Mouse (Mus musculus): ENCODE data around the gene Ltv1. TPM values are rescaled to one million over a fixed set of nuclear protein-coding genes. Genes with fewer than 3 reads are reported as not detected.

Ltv1 gene
- polyA plus RNA-seq, 1 experiment from 2014 or later, result 69.2 TPM

DNA sequence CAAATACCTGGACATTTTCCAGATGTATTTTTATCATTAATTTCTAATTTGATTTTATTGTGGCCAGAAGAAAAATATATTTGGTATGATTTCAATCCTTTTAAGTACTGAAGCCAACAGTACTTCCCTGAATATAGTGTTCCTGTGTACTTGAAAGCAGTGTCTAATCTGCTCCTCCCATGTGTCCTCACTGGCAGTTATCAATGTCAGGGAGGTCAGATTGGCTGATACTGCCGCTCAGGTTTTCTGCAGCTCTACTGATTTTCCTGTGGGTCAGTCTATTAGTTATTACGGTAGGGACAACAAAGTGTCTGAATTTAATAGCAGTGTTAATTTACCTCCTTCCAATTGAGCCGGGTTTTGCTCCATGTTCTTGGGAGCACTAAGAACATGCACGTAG is 30.9 kb downstream of the Ltv1 start:
- 79% methylated on average over 4 of the region's 4 CpGs for WGBS
- H3K4me1 ChIP-seq, result no peaks in the 10 kb centered on the region
- H3K36me3 ChIP-seq, result no peaks in the 10 kb centered on the region
- H3K4me3 ChIP-seq (replicated peaks), result no peak overlapping the region
- no peaks in the 10 kb centered on the region for H3K27me3 ChIP-seq
- no peak overlapping the region for H3K9ac ChIP-seq
- ATAC-seq (ENCODE audit: insufficient number of reproducible peaks, low FRiP score, low TSS enrichment, low read depth), result no peak
- no peak overlapping the region for H3K27ac ChIP-seq (replicated peaks)
- H3K4me2 ChIP-seq (replicated peaks), result no peak overlapping the region
- 0 out of 2 replicates have a peak, but pooled peaks cover 3% of the 10 kb centered on the region for H3K9me3 ChIP-seq (replicated peaks)

DNA sequence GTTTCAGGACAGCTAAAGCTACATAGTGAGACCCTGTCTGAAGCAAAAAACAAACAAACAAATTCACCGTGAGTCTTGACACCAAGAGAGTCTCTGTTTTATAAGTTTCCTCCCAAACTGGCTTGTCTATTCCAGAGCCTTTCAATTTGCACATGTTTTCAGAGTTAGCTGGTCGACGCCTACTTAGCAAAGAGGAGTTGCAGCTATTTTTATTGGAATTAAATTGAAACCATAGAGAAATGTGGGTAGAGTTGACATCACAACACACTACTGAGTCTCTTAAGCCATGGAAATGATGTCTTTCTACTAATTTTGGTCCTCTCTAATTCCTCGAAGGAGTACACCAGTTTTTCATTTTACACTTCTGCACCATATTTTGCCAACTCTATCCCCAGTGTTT is 32.1 kb downstream of the Ltv1 start:
- WGBS, result 58% methylated on average over 4 of the region's 4 CpGs
- ATAC-seq (ENCODE audit: insufficient number of reproducible peaks, low FRiP score, low TSS enrichment, low read depth), result no peak
- H3K9me3 ChIP-seq (replicated peaks), result 0 out of 2 replicates have a peak, but pooled peaks cover 3% of the 10 kb centered on the region
- no peak overlapping the region for H3K4me3 ChIP-seq (replicated peaks)
- no peaks in the 10 kb centered on the region for H3K36me3 ChIP-seq
- no peaks in the 10 kb centered on the region for H3K27me3 ChIP-seq
- H3K4me2 ChIP-seq (replicated peaks), result no peak overlapping the region
- no peak overlapping the region for H3K27ac ChIP-seq (replicated peaks)
- no peaks in the 10 kb centered on the region for H3K4me1 ChIP-seq
- no peak overlapping the region for H3K9ac ChIP-seq

DNA sequence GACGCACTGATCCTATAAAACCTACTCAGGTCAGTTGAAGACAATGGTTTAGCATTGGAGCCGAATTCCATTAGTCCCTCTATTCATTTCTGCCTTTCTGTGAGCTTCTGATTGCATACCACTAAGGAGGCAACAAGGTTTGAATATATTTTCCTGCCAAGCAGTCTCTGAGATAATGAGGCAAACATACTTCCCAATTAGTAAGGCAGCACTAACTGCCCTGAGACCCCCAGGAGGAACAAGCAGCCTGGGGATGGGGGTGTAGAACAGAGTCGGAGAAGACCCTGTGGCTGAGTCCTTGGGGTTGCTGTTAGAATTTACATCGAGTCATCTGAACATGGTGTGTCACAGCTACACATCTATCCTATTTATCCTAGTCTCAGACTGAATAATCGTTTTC is 37.6 kb downstream of the Ltv1 start:
- no peak for ATAC-seq (ENCODE audit: insufficient number of reproducible peaks, low FRiP score, low TSS enrichment, low read depth)
- no peak overlapping the region for H3K4me3 ChIP-seq (replicated peaks)
- H3K4me2 ChIP-seq (replicated peaks), result no peak overlapping the region
- H3K9ac ChIP-seq, result no peak overlapping the region
- H3K4me1 ChIP-seq, result peaks cover 10% of the 10 kb centered on the region
- H3K36me3 ChIP-seq, result no peaks in the 10 kb centered on the region
- H3K27ac ChIP-seq (replicated peaks), result no peak overlapping the region
- 83% methylated on average over 5 of the region's 5 CpGs for WGBS
- H3K9me3 ChIP-seq (replicated peaks), result 0 out of 2 replicates have a peak, but pooled peaks cover 3% of the 10 kb centered on the region
- H3K27me3 ChIP-seq, result no peaks in the 10 kb centered on the region

DNA sequence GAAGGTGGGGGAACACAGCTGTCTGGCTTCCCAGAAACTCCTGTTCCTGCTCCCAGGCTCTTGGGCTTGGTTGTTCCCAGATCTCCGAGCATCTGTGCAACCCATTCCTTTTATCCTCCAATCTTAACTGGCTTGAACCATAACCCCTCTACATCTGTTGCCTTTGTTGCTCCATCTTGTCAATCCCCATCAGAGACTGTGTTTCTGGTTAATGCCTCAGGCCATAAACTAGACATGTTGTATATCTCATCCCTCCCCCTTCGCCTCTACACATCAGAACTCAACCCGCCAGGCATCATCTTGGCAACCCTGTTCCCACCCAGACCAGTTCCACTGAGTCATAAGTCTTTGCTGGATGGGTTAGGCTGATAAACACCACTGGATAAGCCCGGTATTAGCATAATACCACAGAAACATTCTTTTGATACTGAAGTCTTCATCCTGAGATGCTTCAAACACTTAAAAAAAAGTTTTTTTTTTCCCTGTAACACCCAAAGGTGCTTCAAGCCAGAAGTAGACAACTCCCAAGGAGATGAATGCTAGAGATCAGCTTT is 40.1 kb downstream of the Ltv1 start:
- WGBS, result 71% methylated on average over 4 of the region's 4 CpGs
- Histone ChIP-seq H3K4me3 (replicated peaks) (no peak overlapping the region), H3K36me3 (no peaks in the 10 kb centered on the region), H3K27ac (replicated peaks) (no peak overlapping the region; the same call in 1 of the 2 replicates), H3K4me1 (peaks cover 10% of the 10 kb centered on the region), H3K27me3 (no peaks in the 10 kb centered on the region), H3K9ac (no peak overlapping the region), H3K9me3 (replicated peaks) (no peaks in the 10 kb centered on the region), H3K4me2 (replicated peaks) (no peak overlapping the region)
- no peak for ATAC-seq (ENCODE audit: insufficient number of reproducible peaks, low FRiP score, low TSS enrichment, low read depth)

DNA sequence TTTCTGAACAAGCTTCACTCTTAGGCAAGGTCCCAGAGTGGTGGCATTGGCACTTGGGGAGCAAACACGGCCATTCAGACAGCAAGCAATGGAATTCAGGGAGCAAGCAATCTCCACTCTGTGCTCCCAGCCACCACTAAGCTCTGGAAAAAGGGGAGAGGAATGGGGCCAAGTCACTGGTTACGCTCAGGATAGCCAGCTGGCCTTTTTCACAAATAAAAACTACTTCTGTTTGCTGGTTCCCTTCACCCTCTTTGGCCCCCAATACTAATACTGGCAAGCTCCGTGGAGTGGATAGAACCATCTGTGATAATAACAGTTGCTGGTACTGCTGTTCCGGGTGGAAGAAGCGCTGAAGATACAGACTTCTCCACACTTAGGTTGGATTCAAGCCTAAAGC is 41.6 kb downstream of the Ltv1 start:
- H3K4me2 ChIP-seq (replicated peaks), result no peak overlapping the region
- 69% methylated on average over 5 of the region's 5 CpGs for WGBS
- no peaks in the 10 kb centered on the region for H3K36me3 ChIP-seq
- no peaks in the 10 kb centered on the region for H3K9me3 ChIP-seq (replicated peaks)
- H3K4me1 ChIP-seq, result peaks cover 10% of the 10 kb centered on the region
- peak overlapping the region; percentile 58; the same call in 1 of the 2 replicates for H3K27ac ChIP-seq (replicated peaks)
- no peaks in the 10 kb centered on the region for H3K27me3 ChIP-seq
- ATAC-seq (ENCODE audit: insufficient number of reproducible peaks, low FRiP score, low TSS enrichment, low read depth), result no peak
- no peak overlapping the region for H3K4me3 ChIP-seq (replicated peaks)
- H3K9ac ChIP-seq, result no peak overlapping the region

DNA sequence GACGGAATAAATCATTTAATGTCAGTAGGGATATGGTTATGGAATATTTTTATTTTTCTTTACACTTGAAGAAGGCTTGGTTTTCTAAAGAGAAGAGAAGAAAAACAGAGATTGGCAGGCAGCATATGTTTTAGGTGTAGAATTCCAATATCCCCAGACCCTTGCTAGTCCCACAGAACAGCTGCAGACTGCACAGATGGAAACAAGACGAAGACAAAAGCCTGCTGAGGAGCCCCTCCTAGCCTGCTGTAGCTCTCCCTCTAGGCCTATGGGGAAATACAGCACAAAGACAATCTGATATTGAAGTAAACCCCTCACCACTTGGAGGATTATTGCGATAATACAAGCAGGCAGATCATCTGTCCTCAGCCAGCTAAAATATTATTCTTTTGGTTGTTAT is 42.5 kb downstream of the Ltv1 start:
- peak overlapping the region; percentile 58 for H3K27ac ChIP-seq (replicated peaks)
- peaks cover 10% of the 10 kb centered on the region for H3K4me1 ChIP-seq
- no peaks in the 10 kb centered on the region for H3K27me3 ChIP-seq
- no peak; the same call in 1 of the 2 replicates for ATAC-seq (ENCODE audit: insufficient number of reproducible peaks, low FRiP score, low TSS enrichment, low read depth)
- H3K4me3 ChIP-seq (replicated peaks), result no peak overlapping the region
- no peak overlapping the region for H3K4me2 ChIP-seq (replicated peaks)
- 49% methylated on average over 3 of the region's 3 CpGs for WGBS
- H3K9me3 ChIP-seq (replicated peaks), result no peaks in the 10 kb centered on the region
- H3K9ac ChIP-seq, result no peak overlapping the region
- H3K36me3 ChIP-seq, result no peaks in the 10 kb centered on the region

DNA sequence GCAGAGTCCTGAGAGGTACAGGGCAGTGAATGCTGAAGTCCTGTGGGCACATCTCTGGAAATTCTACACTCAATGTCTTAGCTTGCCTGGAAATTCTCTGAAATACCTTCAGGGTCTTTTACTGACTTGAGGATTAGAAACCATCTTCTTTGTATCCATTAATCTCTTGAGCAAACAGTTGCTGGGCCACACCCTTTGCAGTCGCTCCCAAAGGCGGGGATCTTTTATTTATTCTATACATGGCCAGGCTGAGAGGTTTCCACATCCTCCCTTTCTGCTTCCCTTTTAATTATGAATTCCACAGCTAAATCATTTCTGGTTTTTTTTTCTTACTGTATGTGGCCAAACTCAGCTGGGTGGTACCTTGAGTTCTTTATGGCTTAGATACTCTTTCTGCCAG is 52.5 kb downstream of the Ltv1 start:
- peaks cover 11% of the 10 kb centered on the region; the same call in 1 of the 2 replicates for H3K4me1 ChIP-seq
- no peak overlapping the region for H3K9ac ChIP-seq
- 41% methylated on average over 2 of the region's 2 CpGs for WGBS
- no peaks in the 10 kb centered on the region for H3K27me3 ChIP-seq
- ATAC-seq (ENCODE audit: insufficient number of reproducible peaks, low FRiP score, low TSS enrichment, low read depth), result no peak
- no peaks in the 10 kb centered on the region for H3K36me3 ChIP-seq
- H3K4me3 ChIP-seq (replicated peaks), result no peak overlapping the region
- peak overlapping the region; percentile 22; the same call in 1 of the 2 replicates for H3K27ac ChIP-seq (replicated peaks)
- H3K4me2 ChIP-seq (replicated peaks), result no peak overlapping the region
- H3K9me3 ChIP-seq (replicated peaks), result no peaks in the 10 kb centered on the region

DNA sequence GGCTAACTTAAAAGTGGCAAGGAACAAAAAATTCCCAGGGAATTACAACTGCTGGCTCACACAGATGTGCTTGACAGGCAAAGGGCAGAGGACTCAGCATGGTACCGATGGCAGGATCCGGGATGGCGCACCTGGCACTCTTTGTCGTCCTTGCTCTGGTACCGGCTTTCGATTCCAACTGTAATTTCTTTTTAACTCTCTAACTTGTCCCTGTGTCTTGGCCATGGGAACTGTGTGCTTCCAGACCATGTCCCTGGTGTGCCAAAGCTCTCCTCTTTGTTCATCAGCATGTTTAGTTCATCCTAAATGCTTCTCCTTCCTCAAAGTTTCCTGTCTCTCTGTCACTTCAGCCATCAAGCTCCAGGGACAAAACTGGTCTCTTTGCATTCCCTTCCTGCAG is 55.1 kb downstream of the Ltv1 start:
- H3K4me2 ChIP-seq (replicated peaks), result no peak overlapping the region
- H3K9ac ChIP-seq, result no peak overlapping the region
- no peak overlapping the region for H3K27ac ChIP-seq (replicated peaks)
- peaks cover 11% of the 10 kb centered on the region; the same call in 1 of the 2 replicates for H3K4me1 ChIP-seq
- no peaks in the 10 kb centered on the region for H3K36me3 ChIP-seq
- ATAC-seq (ENCODE audit: insufficient number of reproducible peaks, low FRiP score, low TSS enrichment, low read depth), result no peak
- no peak overlapping the region for H3K4me3 ChIP-seq (replicated peaks)
- WGBS, result 85% methylated on average over 6 of the region's 6 CpGs
- no peaks in the 10 kb centered on the region for H3K9me3 ChIP-seq (replicated peaks)
- H3K27me3 ChIP-seq, result no peaks in the 10 kb centered on the region

DNA sequence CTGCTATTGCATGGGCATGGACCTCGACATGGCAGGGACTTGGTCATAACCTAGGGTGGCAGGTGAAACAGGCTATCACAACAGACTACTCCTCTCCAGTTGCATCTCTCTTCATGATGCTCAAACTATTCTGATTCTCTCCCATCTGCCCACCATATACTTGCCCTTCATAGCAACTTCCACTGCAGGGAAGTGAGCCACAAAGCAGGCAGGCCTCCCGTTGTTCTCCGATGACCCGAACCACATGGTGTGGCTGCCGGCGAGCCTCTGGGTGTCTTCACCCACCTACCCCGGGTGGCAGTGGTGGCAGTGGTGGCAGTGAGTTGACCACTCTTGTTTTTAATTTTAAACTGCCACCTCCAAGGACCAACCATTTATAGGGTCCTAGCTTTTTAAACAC is 57.2 kb downstream of the Ltv1 start:
- no peaks in the 10 kb centered on the region for H3K27me3 ChIP-seq
- 89% methylated on average over 7 of the region's 7 CpGs for WGBS
- H3K27ac ChIP-seq (replicated peaks), result no peak overlapping the region
- no peaks in the 10 kb centered on the region for H3K36me3 ChIP-seq
- no peak overlapping the region for H3K4me2 ChIP-seq (replicated peaks)
- no peak overlapping the region for H3K9ac ChIP-seq
- H3K4me3 ChIP-seq (replicated peaks), result no peak overlapping the region
- no peak; the same call in 1 of the 2 replicates for ATAC-seq (ENCODE audit: insufficient number of reproducible peaks, low FRiP score, low TSS enrichment, low read depth)
- H3K9me3 ChIP-seq (replicated peaks), result no peaks in the 10 kb centered on the region
- 0 out of 2 replicates have a peak, but pooled peaks cover 3% of the 10 kb centered on the region for H3K4me1 ChIP-seq

DNA sequence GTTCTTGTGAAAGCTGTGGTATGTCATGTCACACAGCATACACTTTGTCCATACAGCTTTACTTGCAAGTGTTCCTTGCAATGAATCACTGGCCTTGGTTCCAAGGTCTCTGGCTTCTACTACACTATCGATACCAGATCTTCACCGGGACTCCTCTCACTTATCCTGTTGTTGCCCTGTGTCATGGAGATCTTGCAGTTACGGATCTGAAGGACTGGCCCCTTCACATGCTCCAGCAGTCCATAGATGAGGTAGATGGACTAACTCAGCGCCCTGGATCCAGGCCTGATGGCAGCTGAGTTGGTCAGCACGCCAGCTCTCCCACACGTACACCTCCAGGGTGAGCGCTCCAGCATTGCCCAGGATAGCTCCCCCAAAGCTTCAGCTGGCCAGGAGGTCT is 57.7 kb downstream of the Ltv1 start:
- no peak overlapping the region for H3K4me2 ChIP-seq (replicated peaks)
- no peaks in the 10 kb centered on the region for H3K36me3 ChIP-seq
- no peaks in the 10 kb centered on the region for H3K9me3 ChIP-seq (replicated peaks)
- no peak overlapping the region for H3K4me3 ChIP-seq (replicated peaks)
- H3K27me3 ChIP-seq, result no peaks in the 10 kb centered on the region
- 89% methylated on average over 7 of the region's 7 CpGs for WGBS
- no peak for ATAC-seq (ENCODE audit: insufficient number of reproducible peaks, low FRiP score, low TSS enrichment, low read depth)
- H3K4me1 ChIP-seq, result no peaks in the 10 kb centered on the region
- H3K27ac ChIP-seq (replicated peaks), result no peak overlapping the region
- H3K9ac ChIP-seq, result no peak overlapping the region

DNA sequence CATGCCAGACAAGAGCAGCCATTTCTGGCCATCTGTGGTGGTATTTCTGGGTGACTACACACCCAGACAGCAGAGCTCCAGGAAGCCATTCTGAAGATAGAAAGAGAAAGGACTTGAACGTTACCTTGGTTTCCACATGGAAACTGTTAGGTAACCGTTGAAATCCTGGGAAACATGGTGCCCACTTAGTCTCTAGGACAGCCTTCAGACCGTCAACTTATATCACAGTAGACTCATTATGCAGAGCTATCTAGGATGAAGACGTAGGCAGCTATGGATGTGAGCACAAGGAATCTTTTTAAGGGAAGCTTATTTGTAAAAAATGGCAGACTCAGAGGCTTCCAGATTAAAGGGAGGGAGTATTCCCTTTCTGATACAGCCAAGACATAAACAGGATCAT is 59.1 kb downstream of the Ltv1 start:
- no peak for ATAC-seq (ENCODE audit: insufficient number of reproducible peaks, low FRiP score, low TSS enrichment, low read depth)
- 87% methylated on average over 4 of the region's 4 CpGs for WGBS
- Histone ChIP-seq H3K4me3 (replicated peaks) (no peak overlapping the region), H3K4me1 (no peaks in the 10 kb centered on the region), H3K9ac (no peak overlapping the region), H3K27ac (replicated peaks) (no peak overlapping the region), H3K27me3 (no peaks in the 10 kb centered on the region), H3K36me3 (peaks cover under 1% of the 10 kb centered on the region; the same call in 1 of the 2 replicates), H3K4me2 (replicated peaks) (no peak overlapping the region), H3K9me3 (replicated peaks) (no peaks in the 10 kb centered on the region)
